Mouse (Mus musculus) ovary, postnatal 14 days (tissue): ENCODE results near the gene Med24.
"Not testable (repeated sequence)": the region's sequence is repeated elsewhere in the genome, so short reads cannot be mapped to it uniquely, and the experiment has no call there.

Source experiments
- DNase-seq: peaks from one replicate; pipeline ENCODE4 v3.0.0; 2022; ENCODE audit warnings: low spot score

Med24 gene

GRCm38 (mm10) chr11:98720756-98721155 lies 8.5 kb downstream of the Med24 start:
- no peak for DNase-seq

GRCm38 (mm10) chr11:98717904-98718303 lies 11.3 kb downstream of the Med24 start:
- peak; percentile 84 for DNase-seq

DNA sequence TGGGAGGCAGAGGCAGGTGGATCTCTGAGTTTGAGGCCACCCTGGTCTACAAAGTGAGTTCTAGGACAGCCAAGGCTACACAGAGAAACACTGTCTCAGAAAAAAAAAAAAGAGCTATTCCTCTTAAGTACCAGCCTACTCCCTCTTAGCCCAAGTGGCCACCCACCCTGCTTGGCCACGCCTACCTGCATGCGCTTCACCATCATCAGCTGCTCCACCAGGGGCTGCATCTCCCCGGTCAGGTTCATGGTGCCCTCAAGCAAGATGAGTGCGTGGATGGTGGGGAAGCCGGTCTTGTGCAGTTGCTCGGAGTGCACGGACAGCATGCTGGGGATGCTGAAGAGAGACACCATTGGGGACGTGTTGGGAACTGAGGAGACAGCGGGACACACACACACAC lies 13.3 kb downstream of the Med24 start:
- no peak for DNase-seq

DNA sequence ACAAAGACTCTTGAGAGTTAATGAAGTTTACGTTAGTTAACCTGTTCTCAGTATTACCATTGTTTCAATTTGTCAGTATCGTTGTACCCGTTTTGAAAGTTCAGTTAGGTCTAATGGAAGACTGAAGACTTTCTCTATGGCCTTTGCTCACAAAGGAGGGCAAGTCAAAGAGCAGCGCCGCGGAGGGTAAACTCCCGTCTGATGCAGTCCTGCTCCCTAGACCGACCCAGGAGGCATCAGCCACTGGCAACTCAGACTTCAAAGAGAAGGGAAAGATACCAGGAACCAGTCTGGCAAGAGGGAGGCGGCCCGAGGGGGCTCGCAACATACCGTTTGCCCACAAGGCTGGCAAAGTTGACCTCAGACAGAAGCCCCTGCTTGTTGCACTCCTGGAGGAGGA lies 15.5 kb downstream of the Med24 start:
- DNase-seq, result no peak

- not testable (repeated sequence) for DNase-seq
Measured at GRCm38 (mm10) chr11:98712009-98712408, 17.2 kb downstream of the Med24 start.

DNA sequence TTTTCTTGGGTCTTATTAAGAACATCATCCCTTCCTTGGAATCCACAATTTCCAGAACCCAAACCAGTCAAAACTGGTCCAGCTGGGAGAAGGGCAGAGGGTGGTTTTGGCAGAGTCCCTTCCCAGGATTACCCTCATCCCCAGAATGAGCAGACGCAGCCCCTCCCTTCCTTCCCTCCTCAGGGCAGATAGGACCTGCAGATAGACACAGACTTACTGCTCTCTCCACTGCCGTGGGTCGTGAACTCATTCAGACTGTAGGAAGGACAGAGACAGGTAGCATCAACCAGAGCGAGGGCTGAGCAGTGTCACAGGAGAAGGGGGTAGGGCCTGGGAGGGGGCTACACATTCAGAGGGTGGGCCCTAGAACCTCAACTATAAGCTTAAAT lies 18.2 kb downstream of the Med24 start:
- DNase-seq, result no peak

DNA sequence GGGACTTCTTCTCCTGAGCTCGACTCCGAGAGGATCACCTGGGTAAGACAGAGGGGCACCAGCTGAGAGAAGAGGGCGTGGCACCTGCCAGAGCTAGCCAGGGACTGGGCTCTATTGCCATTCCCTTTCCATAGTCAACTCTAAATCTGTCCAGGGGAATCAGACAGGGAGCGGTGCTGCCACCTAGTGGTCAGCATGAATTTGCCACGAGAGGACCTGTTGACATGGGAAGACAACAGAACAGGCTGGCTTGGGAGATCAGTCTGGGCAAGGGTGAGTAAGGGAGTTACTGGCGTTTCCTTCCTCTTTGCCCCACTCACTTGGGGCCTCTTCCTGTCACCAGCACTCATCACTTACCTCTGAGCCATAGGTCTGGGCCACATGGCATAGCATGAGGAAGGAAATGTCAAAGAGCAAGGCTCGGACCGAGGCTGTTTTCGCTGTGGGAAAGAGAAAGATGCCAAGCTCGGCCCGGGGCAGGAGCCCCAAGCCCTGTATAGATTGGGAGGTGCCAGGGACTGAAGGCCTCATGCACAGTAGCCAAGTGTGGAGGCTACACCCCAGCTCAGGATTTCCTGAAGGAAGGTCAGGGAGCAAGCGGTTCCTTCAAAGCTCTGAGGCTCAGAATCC lies 18.7 kb downstream of the Med24 start:
- DNase-seq, result peak; percentile 84

GRCm38 (mm10) chr11:98709001-98709741 lies 20.1 kb downstream of the Med24 start:
- DNase-seq, result peak; percentile 49

- DNase-seq, result no peak
Measured at GRCm38 (mm10) chr11:98708282-98708956, 20.8 kb downstream of the Med24 start.

GRCm38 (mm10) chr11:98707401-98708281 lies 21.6 kb downstream of the Med24 start:
- DNase-seq, result peak; percentile 78

DNA sequence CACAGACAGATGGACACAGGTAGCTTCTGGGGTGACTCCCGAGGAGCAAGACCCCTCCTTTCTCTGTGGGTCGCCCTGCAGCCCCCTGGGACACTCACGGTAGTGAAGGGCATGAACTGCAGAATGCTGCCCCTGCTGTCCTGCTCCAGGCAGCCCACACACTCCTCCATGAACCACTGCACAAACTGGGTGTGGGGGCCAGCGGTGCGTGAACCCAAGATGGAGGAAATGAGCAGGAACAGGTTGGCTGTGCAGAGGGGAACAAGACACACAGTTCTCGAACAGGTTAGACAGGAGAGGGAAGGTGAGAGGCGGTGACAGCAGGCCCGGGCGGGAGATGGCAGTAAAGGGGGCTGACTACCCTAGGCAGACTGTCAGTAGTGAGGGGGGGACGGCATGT lies 24.2 kb downstream of the Med24 start:
- no peak for DNase-seq

DNA sequence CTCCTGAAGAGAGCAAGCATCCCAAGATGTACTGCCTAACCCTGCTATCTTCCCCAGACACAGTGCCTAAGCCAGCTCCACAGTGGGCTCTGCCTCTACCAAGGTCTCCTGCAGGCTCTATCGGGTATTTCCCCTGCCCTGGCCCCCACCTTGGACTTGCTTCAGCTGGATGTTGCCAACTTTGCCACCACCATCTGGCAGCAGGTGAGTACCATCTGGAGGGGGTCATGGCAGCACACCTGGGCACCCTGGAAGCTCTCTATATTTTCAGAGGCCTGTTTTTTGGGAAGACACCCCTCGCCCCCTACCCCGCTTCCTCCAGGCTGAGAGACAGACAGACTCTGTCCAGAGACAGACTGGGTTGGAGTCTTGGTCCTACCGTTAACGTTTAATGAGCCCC lies 26.9 kb downstream of the Med24 start:
- DNase-seq, result no peak

- DNase-seq, result no peak
Measured at GRCm38 (mm10) chr11:98701213-98701670, 28.0 kb downstream of the Med24 start, which contains the start of gene Csf3. TSS of gene Csf3 (plus strand) at chr11:98701263.

DNA sequence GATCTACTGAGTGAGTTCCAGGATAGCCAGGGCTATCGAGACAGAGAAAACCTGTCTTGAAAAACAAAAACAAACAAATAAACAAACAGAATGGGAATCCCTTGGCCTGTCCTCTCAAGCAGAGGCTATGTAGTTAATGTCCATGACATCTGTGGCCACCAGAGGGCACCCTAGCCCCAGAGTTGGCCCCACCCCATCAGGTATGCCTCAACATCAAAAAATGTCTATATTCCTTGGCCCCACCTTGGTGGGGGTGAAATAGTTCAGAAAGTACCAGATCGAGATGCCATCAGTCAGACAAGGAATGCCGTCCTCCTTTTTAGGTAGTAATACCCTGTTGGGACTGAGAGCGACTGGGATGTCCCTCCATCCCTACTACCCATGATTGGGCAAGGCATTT lies 29.3 kb downstream of the Med24 start:
- peak; percentile 78 for DNase-seq

GRCm38 (mm10) chr11:98698849-98699640 lies 30.2 kb downstream of the Med24 start:
- DNase-seq, result no peak

DNA sequence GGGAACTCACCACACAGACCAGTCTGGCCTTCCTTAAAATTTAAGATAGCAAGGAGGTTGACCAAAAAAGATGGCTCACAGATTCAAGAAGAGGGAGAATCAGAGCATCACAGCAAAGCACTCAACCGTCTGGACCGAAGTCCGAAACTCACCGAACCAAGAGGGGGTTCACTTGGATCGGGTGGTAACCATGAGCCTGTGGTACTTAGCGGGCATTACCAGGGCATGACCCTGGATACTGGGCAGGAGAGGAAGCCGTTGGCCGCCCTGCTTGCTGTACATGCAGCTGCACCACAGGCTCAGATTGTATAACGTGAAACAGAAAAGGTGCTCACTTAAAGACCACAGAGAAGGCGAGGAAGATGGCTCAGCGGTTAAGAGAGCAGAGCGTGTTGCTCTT lies 32.0 kb downstream of the Med24 start:
- no peak for DNase-seq

- no peak for DNase-seq
Measured at GRCm38 (mm10) chr11:98696454-98697216, 32.6 kb downstream of the Med24 start.

DNA sequence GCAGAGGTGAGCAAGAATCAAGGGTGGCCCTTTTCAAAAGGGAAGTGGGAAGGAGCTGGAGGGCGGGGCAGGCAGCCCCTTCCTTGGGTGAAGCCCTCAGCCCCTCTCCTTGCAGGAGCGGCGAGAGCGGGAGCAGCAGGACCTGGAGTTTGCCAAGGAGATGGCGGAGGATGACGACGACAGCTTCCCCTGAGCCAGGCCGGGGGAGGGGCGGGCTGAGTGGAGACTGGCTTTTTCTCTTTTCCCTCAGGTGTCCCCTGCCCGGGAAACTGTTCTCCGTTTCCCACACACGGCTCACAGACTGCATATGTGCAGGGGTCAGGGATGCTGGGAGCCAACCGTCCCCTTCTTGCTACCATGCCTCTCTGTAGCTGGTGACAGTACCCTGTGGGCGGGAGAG lies 33.8 kb downstream of the Med24 start:
- no peak for DNase-seq

- DNase-seq, result no peak
Measured at GRCm38 (mm10) chr11:98694301-98694700, 34.9 kb downstream of the Med24 start.

- no peak for DNase-seq
Measured at GRCm38 (mm10) chr11:98693746-98694145, 35.5 kb downstream of the Med24 start.
